Mouse (Mus musculus) adrenal gland, adult 18-20 months (tissue): ENCODE measurements around the gene Ppp3ca. TPM values are rescaled to one million over a fixed set of nuclear protein-coding genes. Genes with fewer than 3 reads are reported as not detected.

Source experiments
- DNase-seq, 2 experiments: peaks; one replicate each; pipeline ENCODE4 v3.0.0; 2021 to 2022; ENCODE audit warnings: low spot score in 2 of 2
- total RNA-seq, 2 experiments: library from RNA; stranded (reverse); gene quantifications; 1 replicate in 1 of 2; 2 replicates in 1 of 2; pipeline ENCODE4 v1.2.3; 2021

The Ppp3ca gene
- total RNA-seq, 2 experiments from 2014 or later = 30.4 to 49.0 TPM

DNA sequence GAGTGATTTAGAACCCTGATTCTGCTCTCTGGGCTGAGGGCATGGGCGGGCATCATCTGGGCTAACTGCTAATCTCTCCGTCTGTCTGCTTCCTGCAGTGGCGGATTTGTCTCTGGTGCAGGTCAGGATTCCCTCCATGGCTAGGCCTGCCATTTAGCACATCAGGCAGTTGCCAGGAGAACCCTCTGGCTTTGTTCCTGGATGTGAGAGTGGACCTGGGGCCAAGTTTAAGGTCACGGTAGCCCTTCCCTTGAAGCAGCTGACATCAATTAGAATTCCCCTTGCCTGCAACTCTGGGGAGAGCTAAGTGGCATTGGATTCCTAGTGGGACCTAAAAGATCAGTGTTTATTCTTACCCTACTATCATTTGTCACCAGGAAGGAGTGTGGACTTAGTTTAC lies 132.7 kb downstream of the Ppp3ca start:
- DNase-seq = no peak

DNA sequence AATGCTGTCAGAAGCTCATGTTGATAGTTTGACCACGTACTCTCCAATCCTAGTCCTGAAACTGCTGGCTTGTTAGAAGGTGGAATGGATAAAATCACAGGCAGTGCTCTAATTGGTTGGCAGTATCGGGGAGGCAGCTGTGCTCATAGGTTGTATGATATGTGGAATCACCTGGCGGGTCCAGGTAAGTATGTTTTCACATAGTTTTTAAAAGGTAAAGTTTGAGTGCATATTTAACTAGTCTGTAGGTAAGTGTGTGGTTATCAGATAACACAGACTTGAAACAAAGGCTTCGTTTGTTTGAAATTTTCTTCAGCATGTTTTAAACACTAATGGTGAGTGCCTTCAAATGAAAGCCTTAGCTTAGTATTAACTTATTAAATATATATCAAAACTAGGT lies 136.0 kb downstream of the Ppp3ca start:
- no peak for DNase-seq

DNA sequence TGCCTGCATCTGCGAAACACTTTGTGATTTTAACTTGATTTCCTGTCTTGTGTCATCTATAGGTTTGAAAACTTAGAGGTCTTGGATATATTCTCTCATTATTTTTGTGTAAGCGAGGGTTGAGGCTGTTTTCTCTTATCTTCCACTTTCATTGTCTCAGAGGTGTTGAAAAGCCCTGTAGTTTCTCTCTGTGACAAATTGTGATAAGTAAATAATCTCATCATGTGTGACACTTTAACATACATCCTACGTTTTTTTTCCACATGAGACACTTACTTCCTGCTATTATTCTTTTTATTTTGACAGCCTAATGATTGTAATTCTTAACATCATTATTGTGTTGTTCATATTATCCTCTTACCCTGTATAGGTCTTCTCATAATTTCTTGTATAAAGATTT lies 140.3 kb downstream of the Ppp3ca start:
- DNase-seq = no peak

DNA sequence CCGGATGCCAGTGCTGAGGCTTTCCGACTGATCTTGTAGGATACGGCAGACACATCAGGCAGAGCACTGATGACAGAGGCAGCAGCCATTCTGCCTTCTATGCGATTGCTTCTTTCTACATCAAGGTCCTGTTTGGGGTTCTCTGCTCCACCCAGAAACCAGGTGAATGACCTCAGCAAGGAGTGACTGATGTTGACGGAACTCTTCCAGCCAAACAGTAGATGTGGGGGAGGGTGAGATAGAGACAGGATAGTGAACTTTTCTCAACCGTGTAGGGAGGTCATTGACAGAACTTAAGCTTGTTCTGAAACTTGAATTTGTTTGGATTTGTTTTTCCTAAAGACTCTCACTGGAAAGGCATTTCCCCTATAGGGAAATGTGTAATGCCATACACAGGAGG lies 142.2 kb downstream of the Ppp3ca start:
- no peak for DNase-seq

DNA sequence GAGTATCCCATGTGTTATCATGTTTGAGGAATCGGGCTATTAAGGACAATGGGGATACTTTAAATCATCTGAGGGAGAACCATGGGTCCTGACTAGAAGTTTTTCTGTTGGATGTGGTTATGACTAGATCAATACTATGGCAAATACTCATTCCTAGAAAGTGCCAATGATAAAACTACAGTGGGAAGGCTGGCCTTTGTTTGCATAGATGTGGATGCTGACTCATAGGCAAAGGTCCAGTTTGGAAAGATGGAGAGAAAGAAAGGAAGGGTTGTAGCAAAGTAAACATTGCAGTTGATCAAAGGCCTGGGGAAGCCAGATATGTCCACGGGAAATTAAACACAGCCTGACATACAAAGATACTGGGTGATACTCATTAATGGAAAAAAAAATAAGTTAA lies 142.9 kb downstream of the Ppp3ca start:
- DNase-seq = no peak

- no peak for DNase-seq
Observed at GRCm38 (mm10) chr3:136813886-136814285, 144.0 kb downstream of the Ppp3ca start.

GRCm38 (mm10) chr3:136814916-136815315 lies 145.0 kb downstream of the Ppp3ca start:
- DNase-seq = no peak

DNA sequence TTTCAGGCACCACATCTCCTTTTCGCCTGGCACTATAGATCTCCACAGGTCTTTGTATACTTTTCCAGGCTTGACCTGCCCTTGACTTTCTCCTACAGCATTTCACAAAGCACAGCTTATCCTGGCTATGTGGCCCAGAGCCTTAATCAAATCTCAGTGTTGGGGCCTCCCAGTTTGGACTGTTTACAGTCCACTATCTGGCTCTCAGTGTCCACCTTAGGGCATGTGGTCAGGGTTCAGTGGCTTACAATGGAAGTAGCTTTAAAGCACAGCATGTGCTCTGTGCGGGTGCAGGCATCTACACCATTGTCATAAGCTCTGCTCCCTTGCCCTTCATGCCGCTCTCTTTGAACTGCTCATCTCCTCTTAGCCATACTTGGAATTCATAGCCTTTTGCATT lies 146.4 kb downstream of the Ppp3ca start:
- no peak for DNase-seq

GRCm38 (mm10) chr3:136818997-136819396 lies 149.1 kb downstream of the Ppp3ca start:
- DNase-seq = no peak

GRCm38 (mm10) chr3:136821039-136821438 lies 151.1 kb downstream of the Ppp3ca start:
- no peak for DNase-seq

GRCm38 (mm10) chr3:136821993-136822392 lies 152.1 kb downstream of the Ppp3ca start:
- no peak for DNase-seq

GRCm38 (mm10) chr3:136822431-136822830 lies 152.5 kb downstream of the Ppp3ca start:
- DNase-seq = no peak

GRCm38 (mm10) chr3:136828451-136828850 lies 158.5 kb downstream of the Ppp3ca start:
- DNase-seq = no peak

DNA sequence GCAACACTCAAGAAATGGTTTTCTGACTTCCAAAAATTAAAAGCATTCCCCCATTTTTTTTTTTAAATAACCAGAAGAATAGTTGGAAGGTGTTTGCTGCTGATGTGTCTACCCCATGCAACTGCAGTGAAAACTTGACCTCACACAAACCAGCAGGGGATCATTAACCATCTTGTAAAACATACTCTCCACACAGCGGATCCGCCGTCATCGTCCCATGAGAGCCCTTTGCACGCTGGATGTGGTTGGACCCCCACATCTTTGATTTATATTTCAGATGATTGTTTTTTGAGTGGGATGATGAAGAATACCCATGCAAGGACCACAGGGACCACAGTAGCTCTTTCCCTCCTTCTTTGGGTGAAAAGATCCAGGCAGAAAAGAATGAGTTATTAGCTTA lies 159.2 kb downstream of the Ppp3ca start:
- no peak for DNase-seq

DNA sequence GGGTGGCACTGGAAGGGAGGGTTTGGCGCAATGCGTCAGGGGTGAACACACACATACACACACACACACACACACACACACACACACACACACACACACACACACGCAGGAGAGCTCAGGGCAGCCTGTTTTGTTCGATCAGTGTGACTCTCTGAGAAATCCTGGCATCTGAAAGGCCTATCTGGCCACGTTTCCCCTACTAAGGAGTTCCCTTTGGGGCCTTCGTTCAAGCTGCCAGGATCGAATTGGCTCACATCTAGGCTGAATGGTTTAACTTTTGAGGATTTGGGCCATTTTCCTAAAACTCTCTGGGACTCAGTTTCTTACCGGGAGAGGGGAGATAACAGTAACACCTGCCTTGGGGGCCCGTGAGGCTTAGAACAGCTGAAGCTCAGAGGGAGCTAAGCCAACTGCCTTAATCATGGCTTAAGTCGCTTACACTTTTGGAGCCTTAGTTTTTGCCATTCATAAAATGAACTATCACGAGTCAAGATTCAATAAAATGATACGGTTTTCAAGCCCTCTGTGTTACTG lies 160.8 kb downstream of the Ppp3ca start:
- no peak for DNase-seq

DNA sequence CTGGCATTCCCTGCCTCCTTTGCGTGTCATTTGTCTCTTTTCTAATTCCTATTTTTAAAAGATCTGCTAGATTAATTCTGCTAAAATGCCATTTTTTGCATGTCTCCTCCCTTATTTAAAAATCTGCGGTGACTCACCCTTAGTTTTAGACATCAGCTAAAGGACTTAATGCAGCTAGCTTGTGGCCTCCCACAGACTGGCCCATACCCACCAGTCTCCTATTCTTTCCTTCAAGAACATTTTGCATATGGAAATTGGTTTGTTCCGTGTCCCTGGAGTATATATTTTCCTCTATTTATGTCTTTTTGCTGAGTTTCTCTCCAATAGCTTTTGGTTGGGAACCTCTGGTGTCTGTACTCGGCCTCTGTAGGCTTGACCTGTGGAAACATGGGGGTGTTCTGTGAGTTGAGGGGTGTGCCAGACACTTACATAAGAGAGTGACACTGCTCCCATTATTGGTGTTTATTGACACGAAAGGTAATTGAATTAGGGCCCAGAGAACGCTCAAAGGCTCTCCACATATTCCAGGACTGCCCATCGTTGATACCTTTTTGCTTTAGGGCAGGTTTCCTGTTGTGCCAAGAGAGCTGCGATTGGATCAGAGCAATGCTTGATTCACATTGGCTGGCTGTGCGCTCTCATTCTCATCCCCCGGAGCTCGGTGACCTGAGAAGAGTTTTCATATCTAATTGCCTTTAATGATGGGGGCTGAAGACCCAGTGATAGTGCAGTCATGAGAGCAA lies 163.2 kb downstream of the Ppp3ca start:
- no peak for DNase-seq

DNA sequence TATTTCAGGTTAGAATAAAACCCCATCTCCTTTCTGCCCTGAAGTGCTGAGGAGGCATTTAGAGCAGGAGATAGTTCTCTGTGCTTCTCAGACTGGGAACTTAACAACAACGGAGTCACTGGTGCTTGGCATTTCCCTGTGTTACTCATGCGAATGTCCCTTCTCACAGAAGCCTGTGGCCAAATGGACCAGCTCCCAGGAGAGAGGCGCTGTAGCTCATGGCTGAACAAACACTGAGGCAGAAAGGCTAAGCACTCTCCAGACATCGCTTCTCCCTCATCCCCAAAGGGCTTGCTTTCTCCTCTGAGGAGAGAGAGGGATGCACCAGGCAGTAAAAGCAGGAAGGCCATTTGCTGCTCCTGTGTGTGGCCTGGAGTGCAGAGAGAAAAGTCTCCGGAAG lies 164.0 kb downstream of the Ppp3ca start:
- DNase-seq = no peak

DNA sequence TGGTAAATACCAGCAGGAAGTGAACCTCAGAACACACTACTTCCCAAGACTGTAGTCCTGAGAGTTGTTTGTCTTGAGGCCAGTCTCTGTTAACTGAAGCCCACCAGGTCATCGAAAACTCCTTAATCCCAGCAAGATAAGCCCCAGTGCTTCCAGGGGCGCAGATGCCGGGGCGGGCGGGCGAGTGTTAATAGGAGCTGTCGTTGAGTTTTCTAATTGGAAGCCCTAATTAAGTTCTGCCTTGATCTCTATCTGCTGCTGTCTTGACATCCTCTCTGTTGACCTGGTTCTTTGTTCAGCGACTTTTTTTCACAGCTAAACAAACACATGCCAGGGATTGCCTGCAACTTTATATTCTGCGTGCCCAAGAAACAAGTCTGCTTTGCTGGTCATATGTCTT lies 165.9 kb downstream of the Ppp3ca start:
- no peak for DNase-seq

GRCm38 (mm10) chr3:136836319-136837193 lies 166.6 kb downstream of the Ppp3ca start:
- no peak for DNase-seq

DNA sequence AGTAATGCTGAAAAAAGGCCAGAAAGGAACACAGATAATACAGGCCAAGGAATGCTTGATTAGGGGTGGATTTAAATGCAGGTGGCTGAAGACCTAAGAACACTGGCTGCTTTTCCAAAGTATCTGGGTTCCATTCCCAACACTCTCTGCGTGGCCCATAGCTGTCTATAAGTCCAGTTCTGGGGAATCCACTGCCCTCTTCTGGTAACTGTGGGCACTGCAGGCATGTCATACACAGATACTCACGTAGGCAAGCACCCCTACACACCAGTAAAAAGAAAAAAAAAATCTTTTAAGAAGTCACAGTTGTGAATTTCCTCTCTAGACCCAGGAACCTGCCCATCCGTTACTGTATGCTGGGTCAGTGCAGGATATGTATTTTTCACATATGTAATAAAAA lies 167.7 kb downstream of the Ppp3ca start:
- peak; percentile 16 to 33 for DNase-seq

- DNase-seq = no peak
Observed at GRCm38 (mm10) chr3:136841282-136841681, 171.4 kb downstream of the Ppp3ca start.

GRCm38 (mm10) chr3:136842384-136842783 lies 172.5 kb downstream of the Ppp3ca start:
- no peak for DNase-seq
